Mouse (Mus musculus): Measurements from ENCODE around the gene Sh3rf3. TPM values are rescaled to one million over a fixed set of nuclear protein-coding genes. Genes with fewer than 3 reads are reported as not detected.

The Sh3rf3 gene
- not detected for polyA plus RNA-seq (2017; shearing (Covaris generic))

GRCm38 (mm10) chr10:58813081-58813800 is at the start of gene Sh3rf3:
Sh3rf3 (plus strand) TSS chr10:58813359.

Other genes with a start within 250 kb of the Sh3rf3 start
- not detected for gene Edar, start 137.7 kb upstream of the Sh3rf3 start, polyA plus RNA-seq (2017; shearing (Covaris generic))
- gene Gm17542, start 95.1 kb upstream of the Sh3rf3 start, polyA plus RNA-seq (2017; shearing (Covaris generic)) = not detected